Mouse (Mus musculus) liver, embryonic 14 days (tissue): ENCODE data around the gene Lmnb2. TPM values are rescaled to one million over a fixed set of nuclear protein-coding genes. Genes with fewer than 3 reads are reported as not detected.

Source experiments
- polyA plus RNA-seq: library from polyadenylated mRNA; depleted of rRNA; stranded (reverse); fragments of >200 nt; gene quantifications from 2 replicates; pipeline ENCODE4 v1.2.3, GENCODE M21; 2012; rRNA removed

Gene Lmnb2
- polyA plus RNA-seq, result 11.5 and 11.8 TPM in 2 replicates

DNA sequence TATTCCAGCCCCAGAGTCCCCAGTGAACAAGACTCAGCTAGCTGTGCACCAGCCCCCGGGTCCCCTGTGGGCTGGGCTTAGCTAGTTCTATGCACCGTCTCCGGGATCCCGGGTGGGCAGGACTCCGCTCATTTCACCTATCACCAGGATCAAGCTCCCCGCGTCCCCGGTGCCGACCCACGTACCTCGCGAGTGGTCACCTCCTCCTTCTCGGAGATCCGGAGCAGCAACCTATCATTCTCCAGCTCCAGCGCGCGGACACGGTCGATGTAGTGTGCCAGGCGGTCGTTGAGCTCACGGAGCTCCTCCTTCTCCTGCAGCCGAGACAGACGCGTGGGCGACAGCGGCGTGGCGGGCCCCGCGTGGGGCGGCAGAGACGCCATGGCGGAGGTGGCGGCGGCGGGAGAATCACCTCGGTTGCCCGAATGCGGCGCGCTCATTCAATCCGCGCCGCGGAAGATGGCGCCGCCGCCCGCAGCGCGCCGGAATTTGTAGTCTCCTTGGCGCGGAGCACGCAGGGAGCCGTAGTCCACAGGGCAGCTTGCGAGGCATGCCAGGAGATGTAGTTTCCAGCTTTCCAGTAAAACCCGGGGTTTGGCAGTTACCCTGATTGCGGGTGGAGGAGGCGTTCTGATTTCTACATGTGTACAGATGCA is at the start of gene Lmnb2:
TSS of gene Lmnb2 (minus strand) at position 467 of the 656 bp plus-strand sequence.

DNA sequence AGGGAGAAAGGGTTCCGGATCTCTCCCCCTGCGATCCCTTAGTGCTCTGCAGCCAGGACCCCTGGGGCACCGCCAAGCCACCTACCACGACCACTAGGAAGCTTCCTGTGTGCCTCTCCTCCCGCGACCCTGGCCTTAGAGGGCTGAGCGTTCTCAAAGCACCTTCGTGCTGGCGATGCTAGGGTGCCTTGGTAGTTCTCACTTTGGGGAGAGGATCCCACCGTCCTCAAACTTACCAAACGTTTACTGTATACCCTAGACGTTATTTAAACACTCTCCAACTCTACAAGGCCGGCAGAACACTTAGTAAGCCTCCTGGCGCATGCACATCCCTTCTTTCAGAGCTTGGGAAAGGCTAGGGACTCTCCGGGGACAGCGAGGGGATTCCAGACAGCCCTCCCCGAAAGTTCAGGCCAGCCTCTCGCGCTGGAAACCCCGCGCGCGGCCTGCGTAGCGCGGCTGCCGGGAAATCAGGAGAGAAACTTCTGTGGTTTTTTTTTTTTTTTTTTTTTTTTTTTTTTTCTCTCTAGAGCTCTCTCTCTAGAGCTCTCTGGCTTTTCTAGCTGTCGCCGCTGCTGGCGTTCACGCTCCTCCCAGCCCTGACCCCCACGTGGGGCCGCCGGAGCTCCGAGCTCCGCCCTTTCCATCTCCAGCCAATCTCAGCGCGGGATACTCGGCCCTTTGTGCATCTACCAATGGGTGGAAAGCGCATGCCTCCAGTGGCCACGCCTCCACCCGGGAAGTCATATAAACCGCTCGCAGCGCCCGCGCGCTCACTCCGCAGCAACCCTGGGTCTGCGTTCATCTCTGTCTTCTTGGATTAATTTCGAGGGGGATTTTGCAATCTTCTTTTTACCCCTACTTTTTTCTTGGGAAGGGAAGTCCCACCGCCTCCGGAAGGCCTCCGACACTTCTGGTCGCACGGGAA is 11.5 kb upstream of the Lmnb2 start, which contains the start of gene Gadd45b:
TSS of gene Gadd45b (plus strand) at position 775 of the 928 bp plus-strand sequence.

DNA sequence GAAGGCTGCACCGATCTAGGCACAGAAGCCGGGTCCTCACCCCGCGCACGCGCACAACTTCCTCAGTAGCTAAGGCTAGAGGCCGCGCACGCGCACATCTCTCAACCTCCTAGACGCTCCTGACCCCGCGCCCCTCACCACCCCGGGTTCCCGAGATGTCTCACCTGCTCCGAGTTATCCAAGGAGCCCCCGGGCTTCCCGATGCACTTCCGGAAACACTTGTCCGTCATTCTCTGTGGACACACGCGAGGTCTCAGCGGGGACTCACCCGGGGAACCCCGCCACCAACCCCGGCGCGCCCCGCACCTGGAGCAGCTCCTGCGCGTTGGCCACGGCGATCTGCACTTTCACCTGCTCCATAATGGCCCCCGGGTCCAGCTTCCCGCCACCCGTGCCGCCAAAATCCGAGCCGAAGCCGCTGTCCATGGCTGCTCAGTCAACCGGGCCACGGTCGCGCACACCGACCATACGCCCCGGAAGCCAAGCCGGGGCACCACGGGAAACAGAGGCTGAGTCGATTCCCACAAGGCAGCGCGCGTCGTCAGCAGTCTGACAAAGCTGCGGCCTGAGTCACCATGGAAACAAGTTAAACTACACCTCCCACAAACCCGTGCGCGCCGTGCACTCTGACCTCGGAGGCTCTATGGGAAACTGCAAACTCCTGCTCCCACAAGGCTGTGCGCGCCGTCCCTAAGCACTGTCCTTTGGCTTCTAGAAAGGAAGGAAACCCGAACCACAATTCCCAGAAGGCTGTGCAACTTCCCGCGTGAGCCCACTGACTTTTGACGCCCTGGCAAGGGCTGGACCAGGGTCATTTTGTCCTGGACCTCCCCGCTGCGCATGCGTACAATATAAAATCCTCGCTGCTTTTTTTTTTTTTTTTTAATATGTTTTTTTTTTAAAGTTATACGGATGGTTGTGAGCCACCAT is 17.5 kb downstream of the Lmnb2 start, which contains the start of gene Timm13:
TSS of gene Timm13 (minus strand) at position 652 of the 930 bp plus-strand sequence.

DNA sequence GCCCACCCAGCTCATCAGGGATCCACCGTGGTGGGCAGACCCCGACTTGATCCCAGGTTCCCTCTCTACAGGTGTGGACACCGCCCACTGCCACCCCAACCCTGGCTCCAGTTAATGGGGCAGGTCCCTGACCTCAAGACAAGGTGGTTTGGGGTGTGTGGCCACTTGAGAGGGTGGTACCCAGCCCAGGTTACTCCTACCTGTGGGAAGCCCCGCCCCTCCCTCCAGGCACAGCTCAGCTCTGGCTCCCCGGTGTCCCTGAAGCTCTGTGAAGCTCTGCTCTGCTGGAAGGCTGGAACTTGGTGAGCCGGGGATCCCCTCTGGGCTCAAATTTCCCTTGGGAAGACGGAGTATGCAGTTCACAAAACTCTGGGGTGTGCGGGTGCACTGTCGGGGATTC is 46.5 kb downstream of the Lmnb2 start, which contains the start of gene Tmprss9:
TSS of gene Tmprss9 (plus strand) at position 268 of the 400 bp plus-strand sequence.

DNA sequence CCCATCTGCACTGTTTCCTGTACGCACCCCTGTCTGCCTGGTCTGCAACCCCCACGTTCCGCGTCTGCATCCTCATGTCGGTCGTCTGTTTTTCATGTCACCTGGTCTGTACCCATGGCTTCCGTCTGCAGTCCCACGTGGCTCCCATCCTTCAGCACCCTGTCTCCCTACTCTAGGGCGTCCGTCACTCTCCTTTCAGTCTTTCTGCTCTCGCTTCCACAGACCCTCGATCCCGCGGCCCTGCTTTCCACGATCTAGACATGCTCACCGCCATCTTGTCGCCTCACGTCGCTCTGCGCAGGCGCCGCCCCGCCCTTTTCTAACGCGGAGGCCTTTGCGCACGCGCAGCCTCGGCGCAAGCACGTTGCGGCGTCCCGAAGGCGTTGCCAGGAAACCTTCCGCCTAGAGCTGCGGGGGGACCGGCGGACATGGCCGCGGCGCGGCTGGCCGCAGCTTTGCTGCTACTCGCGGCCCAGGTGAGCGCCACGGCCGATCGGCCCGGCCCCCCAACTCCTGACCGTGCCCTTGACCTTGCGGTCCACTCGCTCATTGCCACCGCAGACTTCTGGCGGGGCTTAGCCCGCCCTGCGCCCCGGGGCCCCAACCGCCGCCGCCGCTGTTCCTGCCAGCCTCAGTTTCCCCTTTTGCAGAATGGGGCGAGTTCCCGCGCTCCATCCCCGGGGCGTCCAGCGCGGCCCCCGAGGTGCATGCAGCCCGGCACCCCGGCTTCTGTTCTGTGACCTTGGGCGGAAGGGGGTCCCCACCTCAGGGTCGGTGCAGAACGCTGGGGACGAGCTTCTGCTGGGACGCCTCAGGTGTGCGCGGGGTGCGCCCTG is 62.9 kb downstream of the Lmnb2 start, which contains the start of the genes Lsm7 and Sppl2b:
TSS of gene Lsm7 (minus strand) at position 297 of the 836 bp plus-strand sequence.
TSS of gene Sppl2b (plus strand) at position 363 of the 836 bp plus-strand sequence.

Other genes with a start within 250 kb of the Lmnb2 start
- gene Mknk2, start 240.1 kb downstream of the Lmnb2 start, polyA plus RNA-seq, result 49.3 and 57.7 TPM in 2 replicates
- gene Mob3a, start 216.3 kb downstream of the Lmnb2 start, polyA plus RNA-seq, result 11.6 and 12.9 TPM in 2 replicates
- 8.7 and 9.9 TPM in 2 replicates for gene Izumo4, start 216.1 kb downstream of the Lmnb2 start, polyA plus RNA-seq
- 22.8 and 25.7 TPM in 2 replicates for gene Ap3d1, start 176.0 kb downstream of the Lmnb2 start, polyA plus RNA-seq
- 6.3 and 11.7 TPM in 2 replicates for gene Dot1l, start 163.0 kb downstream of the Lmnb2 start, polyA plus RNA-seq
- gene Sf3a2, start 120.0 kb downstream of the Lmnb2 start, polyA plus RNA-seq, result 36.9 and 42.4 TPM in 2 replicates
- 44.3 and 48.4 TPM in 2 replicates for gene Plekhj1, start 119.6 kb downstream of the Lmnb2 start, polyA plus RNA-seq
- 0.31 and 0.32 TPM in 2 replicates for gene Amh, start 113.0 kb downstream of the Lmnb2 start, polyA plus RNA-seq
- gene Jsrp1, start 104.7 kb downstream of the Lmnb2 start, polyA plus RNA-seq, result 0.03 and 0.50 TPM in 2 replicates
- gene Oaz1, start 91.6 kb downstream of the Lmnb2 start, polyA plus RNA-seq, result 574 and 704 TPM in 2 replicates
- not detected in 2 replicates for gene Lingo3, start 74.2 kb downstream of the Lmnb2 start, polyA plus RNA-seq
- gene Lsm7, start 63.0 kb downstream of the Lmnb2 start, polyA plus RNA-seq, result 222 and 233 TPM in 2 replicates
- gene Sppl2b, start 63.0 kb downstream of the Lmnb2 start, polyA plus RNA-seq, result 58.7 and 66.2 TPM in 2 replicates
- 0.02 and 0.05 TPM in 2 replicates for gene Tmprss9, start 46.4 kb downstream of the Lmnb2 start, polyA plus RNA-seq
- 99.7 and 111 TPM in 2 replicates for gene Timm13, start 17.3 kb downstream of the Lmnb2 start, polyA plus RNA-seq
- gene Gadd45b, start 11.8 kb upstream of the Lmnb2 start, polyA plus RNA-seq, result 2.1 and 2.2 TPM in 2 replicates
- 0.25 and 0.29 TPM in 2 replicates for gene Gng7, start 96.7 kb upstream of the Lmnb2 start, polyA plus RNA-seq
- 0.01 TPM in 1 of 2 replicates, not detected in the other for gene Diras1, start 107.4 kb upstream of the Lmnb2 start, polyA plus RNA-seq
- 3.4 and 3.8 TPM in 2 replicates for gene Slc39a3, start 119.2 kb upstream of the Lmnb2 start, polyA plus RNA-seq
- 33.9 and 37.4 TPM in 2 replicates for gene Sgta, start 141.9 kb upstream of the Lmnb2 start, polyA plus RNA-seq
- gene Thop1, start 151.8 kb upstream of the Lmnb2 start, polyA plus RNA-seq, result 20.2 and 21.2 TPM in 2 replicates
- gene Creb3l3, start 180.6 kb upstream of the Lmnb2 start, polyA plus RNA-seq, result 10.0 and 12.8 TPM in 2 replicates
- 48.6 and 59.6 TPM in 2 replicates for gene Map2k2, start 187.7 kb upstream of the Lmnb2 start, polyA plus RNA-seq
- 13.8 and 16.4 TPM in 2 replicates for gene Zbtb7a, start 217.0 kb upstream of the Lmnb2 start, polyA plus RNA-seq
- gene Pias4, start 249.7 kb upstream of the Lmnb2 start, polyA plus RNA-seq, result 9.9 and 11.4 TPM in 2 replicates